Mouse (Mus musculus) kidney, adult 2 months (tissue): ENCODE measurements around the gene Pspn.

ENCODE experiments used
- CTCF ChIP-seq: fragments of 200-500 bp; conservative IDR thresholded peaks from 2 replicates; pipeline ENCODE4 v1.5.1; 2011; ENCODE audit warnings: low read depth, mild to moderate bottlenecking, control low read depth, low read length, moderate library complexity, mixed read lengths; ENCODE audit not compliant: insufficient read depth, insufficient read length
- POLR2A ChIP-seq: fragments of 200-500 bp; IDR thresholded peaks from one replicate; pipeline ENCODE4 v1.6.1; 2011; ENCODE audit warnings: low read depth, low read length, control low read depth

DNA sequence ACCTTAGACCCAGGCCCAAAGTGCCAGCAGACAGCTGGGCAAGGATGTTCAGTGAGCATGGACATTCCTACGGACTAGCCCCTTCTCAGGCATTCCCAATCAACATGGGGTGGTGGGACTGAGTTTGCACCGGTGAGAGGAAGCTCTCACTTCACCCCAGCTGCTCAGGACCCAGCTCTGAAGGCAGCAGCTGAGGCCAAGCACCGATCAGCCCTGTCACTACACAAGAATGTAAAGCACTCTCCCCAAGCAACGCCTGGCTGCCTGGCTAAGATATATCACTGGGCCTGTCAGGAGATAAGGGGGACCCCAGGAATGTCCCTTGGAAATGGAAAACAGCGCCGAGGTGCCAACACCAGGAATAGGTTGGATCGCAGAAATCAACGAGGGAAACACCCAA is 1.4 kb upstream of the Pspn start:
- TF ChIP-seq CTCF (no peak), POLR2A (no peak)
